8 mouse cellular contexts compared by ENCODE assay signal in the genomic region with DNA sequence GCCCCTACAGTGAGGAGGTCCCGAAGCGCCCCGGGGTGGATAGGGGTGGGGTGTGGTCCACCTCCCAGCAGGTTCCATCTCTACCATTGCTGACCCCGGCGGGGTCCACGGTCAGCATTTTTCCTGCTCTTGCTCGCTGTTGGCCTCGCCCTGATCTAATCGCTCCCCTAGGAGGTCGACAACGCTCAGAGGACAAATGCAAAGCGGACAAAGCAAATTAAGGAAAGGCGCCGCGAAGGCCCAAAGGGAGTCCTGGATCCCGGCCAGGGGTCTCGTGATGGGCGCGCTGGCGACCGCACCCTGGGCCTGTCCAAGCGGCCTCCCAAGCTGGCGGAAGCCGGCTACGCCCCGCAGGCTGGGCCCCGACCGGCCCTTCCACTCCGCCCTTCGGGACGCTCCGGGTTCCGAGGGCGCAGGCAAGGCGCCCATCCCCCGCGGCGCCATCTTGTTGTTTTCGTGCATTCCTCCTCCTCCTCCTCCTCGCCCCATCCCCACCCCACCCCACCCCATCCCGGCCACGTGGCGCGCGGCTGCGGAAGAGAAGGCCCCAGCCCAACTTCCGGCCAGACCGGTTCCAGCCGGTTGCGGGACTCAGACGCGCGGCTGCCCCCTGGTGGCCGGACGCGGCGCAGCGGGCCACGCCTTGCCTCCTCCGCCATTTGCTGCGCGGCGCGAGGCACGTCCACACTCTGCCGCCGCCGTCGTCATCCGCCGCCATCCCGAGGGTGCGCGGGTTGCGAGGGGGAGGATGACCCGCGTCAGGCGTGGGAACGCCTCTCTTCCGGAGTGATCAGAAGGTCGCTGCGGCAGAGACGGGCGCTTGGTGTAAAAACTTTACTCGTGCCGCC.
A peak's percentile ranks its signal among the peaks of the same experiment; 100 is the strongest.
DNase-seq lines count a peak whose midpoint lies in the region; ATAC-seq lines count a peak whose summit lies in the region.

No protein-coding gene starts in this region.

- intact Hi-C loops in gastrocnemius, postnatal 36 days (cut with DNase I) = loop anchor here (1.0 to 2.0 kb wide), 4 partner anchors 23 to 93 kb away; partner anchors contain the start of gene Chd2
- intact Hi-C loops in left cerebral cortex, postnatal 25 days (cut with DNase I) = loop anchor here (1.0 to 2.0 kb wide), 5 partner anchors 10 to 94 kb away; no protein-coding TSS in a partner anchor

- H3K27me3 ChIP-seq in intestine, embryonic 16.5 days (replicated peaks; ENCODE audit: control insufficient read depth, insufficient read depth, low read length) = no peaks in the 10 kb centered on the region

- H3K36me3 ChIP-seq in intestine, embryonic 16.5 days (ENCODE audit: control insufficient read depth, insufficient read depth, low read length) = no peaks in the 10 kb centered on the region

- peak; percentile 95 for ATAC-seq in intestine, embryonic 16.5 days

- peak overlapping the region; percentile 63 for H3K4me3 ChIP-seq in intestine, embryonic 16.5 days (ENCODE audit: low read length)

- H3K9ac ChIP-seq in intestine, embryonic 16.5 days (ENCODE audit: low read depth, low read length) = peak overlapping the region; percentile 88

- no peaks in the 10 kb centered on the region for H3K9me3 ChIP-seq in intestine, embryonic 16.5 days (ENCODE audit: control insufficient read depth, low read length)

- peak; percentile 97 for DNase-seq in adrenal gland, adult 8-10 months
- DNase-seq in embryo, embryonic 11.5 days (ENCODE audit: low read depth, low spot score) = peak; percentile 97
- peak; percentile 99 to 100 for DNase-seq in gastrocnemius, postnatal 36 days
- DNase-seq in left cerebral cortex, postnatal 25 days (ENCODE audit: low spot score in 2 of 2) = peak; percentile 98 to 99
- peak; percentile 98 for DNase-seq in mesoderm, embryonic 11.5 days (ENCODE audit: low read depth, low spot score)
- DNase-seq in right cerebral cortex, postnatal 25 days = peak; percentile 99
- peak; percentile 98 to 99 for DNase-seq in urinary bladder, postnatal 36 days (ENCODE audit: low spot score in 2 of 2)

- H3K27ac ChIP-seq in intestine, embryonic 16.5 days (ENCODE audit: low read length) = peak overlapping the region; percentile 99

- peak overlapping the region; percentile 72 for H3K4me2 ChIP-seq in intestine, embryonic 16.5 days (ENCODE audit: low read depth, low read length)

- H3K4me1 ChIP-seq in intestine, embryonic 16.5 days (ENCODE audit: control insufficient read depth, insufficient read depth, low read length) = peaks cover 6% of the 10 kb centered on the region; the same call in 1 of the 2 replicates

- WGBS in intestine, embryonic 16.5 days = under 1% methylated on average over 78 of the region's 86 CpGs

Comparison
In these comparisons a context has a peak if more than half of its experiments do, and no peak if none do; other contexts are left out.
1. Peak in every context shown above with its lines: DNase-seq, ATAC-seq, H3K4me3 ChIP-seq and H3K27ac ChIP-seq.